Mouse (Mus musculus): Measurements from ENCODE around the gene Hist1h1t. TPM values are rescaled to one million over a fixed set of nuclear protein-coding genes. Genes with fewer than 3 reads are reported as not detected.

Hist1h1t gene
- polyA plus RNA-seq, 1 experiment from 2014 or later = not detected

DNA sequence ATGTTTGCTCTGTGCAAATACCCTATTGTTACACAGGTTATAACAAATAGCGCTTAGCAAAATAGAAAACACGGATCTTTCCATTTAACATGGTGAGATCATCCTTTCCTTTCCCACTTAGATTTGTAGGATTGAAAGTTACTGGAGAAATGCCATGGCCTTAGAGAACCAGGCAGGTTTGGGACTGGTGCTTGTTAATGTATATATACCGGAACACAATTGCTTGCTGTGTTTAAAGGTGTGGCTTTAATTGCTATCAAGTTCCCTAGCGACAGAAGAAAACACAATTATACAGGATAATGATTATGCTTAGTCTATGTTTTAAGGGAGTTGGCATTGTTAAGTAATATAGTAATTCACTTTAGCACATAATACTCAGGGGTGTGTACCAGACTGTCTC is 8.4 kb upstream of the Hist1h1t start:
- no peak overlapping the region for H3K27ac ChIP-seq (ENCODE audit: poor library complexity, severe bottlenecking)
- 81% methylated on average over 4 of the region's 4 CpGs for WGBS
- H3K9me3 ChIP-seq (replicated peaks) = no peaks in the 10 kb centered on the region
- H3K36me3 ChIP-seq = no peaks in the 10 kb centered on the region
- no peak overlapping the region for H3K4me3 ChIP-seq
- no peak for ATAC-seq (ENCODE audit: insufficient number of reproducible peaks, low FRiP score)
- no peak overlapping the region for H3K4me2 ChIP-seq
- H3K27me3 ChIP-seq (replicated peaks) = no peaks in the 10 kb centered on the region
- H3K4me1 ChIP-seq (replicated peaks) = peaks cover 15% of the 10 kb centered on the region
- H3K9ac ChIP-seq = no peak overlapping the region

DNA sequence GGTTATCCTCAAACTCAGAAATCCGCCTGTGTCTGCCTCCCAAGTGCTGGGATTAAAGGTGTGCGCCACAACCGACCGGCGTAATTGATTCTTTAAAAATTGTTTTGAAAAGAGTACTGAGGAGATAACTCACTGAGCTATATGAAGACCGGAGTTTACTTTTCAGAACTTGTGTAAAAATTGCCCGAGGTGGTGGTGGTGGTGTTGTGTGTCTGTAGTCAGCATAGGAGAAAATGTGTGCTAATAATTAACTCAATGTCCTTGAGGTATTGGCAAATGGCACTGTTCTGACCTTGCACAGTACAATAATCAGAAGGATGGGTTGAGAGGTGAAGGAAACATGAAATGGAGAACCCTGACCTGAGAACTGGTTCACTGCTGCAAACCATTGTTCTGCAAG is 7.7 kb upstream of the Hist1h1t start:
- Histone ChIP-seq H3K27me3 (replicated peaks) (no peaks in the 10 kb centered on the region), H3K9ac (no peak overlapping the region), H3K4me2 (no peak overlapping the region), H3K4me3 (no peak overlapping the region), H3K4me1 (replicated peaks) (peaks cover 9% of the 10 kb centered on the region), H3K27ac (ENCODE audit: poor library complexity, severe bottlenecking) (no peak overlapping the region), H3K36me3 (no peaks in the 10 kb centered on the region), H3K9me3 (replicated peaks) (no peaks in the 10 kb centered on the region)
- no peak for ATAC-seq (ENCODE audit: insufficient number of reproducible peaks, low FRiP score)
- 89% methylated on average over 7 of the region's 7 CpGs for WGBS

- no peaks in the 10 kb centered on the region for H3K27me3 ChIP-seq (replicated peaks)
- no peak overlapping the region for H3K4me3 ChIP-seq
- 93% methylated on average over 2 of the region's 2 CpGs for WGBS
- ATAC-seq (ENCODE audit: insufficient number of reproducible peaks, low FRiP score) = no peak
- no peaks in the 10 kb centered on the region for H3K9me3 ChIP-seq (replicated peaks)
- no peak overlapping the region for H3K27ac ChIP-seq (ENCODE audit: poor library complexity, severe bottlenecking)
- H3K4me1 ChIP-seq (replicated peaks) = peaks cover 8% of the 10 kb centered on the region; the same call in 1 of the 2 replicates
- H3K36me3 ChIP-seq = no peaks in the 10 kb centered on the region
- H3K4me2 ChIP-seq = no peak overlapping the region
- no peak overlapping the region for H3K9ac ChIP-seq
These were observed 6.7 kb upstream of the Hist1h1t start for GRCm38 (mm10) chr13:23688956-23689355.

GRCm38 (mm10) chr13:23689459-23689858 is 6.2 kb upstream of the Hist1h1t start:
- peaks cover 8% of the 10 kb centered on the region; the same call in 1 of the 2 replicates for H3K4me1 ChIP-seq (replicated peaks)
- no peaks in the 10 kb centered on the region for H3K36me3 ChIP-seq
- H3K4me2 ChIP-seq = no peak overlapping the region
- ATAC-seq (ENCODE audit: insufficient number of reproducible peaks, low FRiP score) = no peak
- no peaks in the 10 kb centered on the region for H3K27me3 ChIP-seq (replicated peaks)
- no peak overlapping the region for H3K4me3 ChIP-seq
- no peak overlapping the region for H3K27ac ChIP-seq (ENCODE audit: poor library complexity, severe bottlenecking)
- no peaks in the 10 kb centered on the region for H3K9me3 ChIP-seq (replicated peaks)
- H3K9ac ChIP-seq = no peak overlapping the region
- 40% methylated on average over 2 of the region's 2 CpGs for WGBS

GRCm38 (mm10) chr13:23693856-23694440 is 1.7 kb upstream of the Hist1h1t start:
- ATAC-seq (ENCODE audit: insufficient number of reproducible peaks, low FRiP score) = no peak
- Histone ChIP-seq H3K4me3 (no peak overlapping the region), H3K4me2 (no peak overlapping the region), H3K27ac (ENCODE audit: poor library complexity, severe bottlenecking) (no peak overlapping the region), H3K9me3 (replicated peaks) (no peaks in the 10 kb centered on the region), H3K36me3 (no peaks in the 10 kb centered on the region), H3K4me1 (replicated peaks) (peaks cover 13% of the 10 kb centered on the region), H3K9ac (no peak overlapping the region), H3K27me3 (replicated peaks) (no peaks in the 10 kb centered on the region)
- 80% methylated on average over 6 of the region's 6 CpGs for WGBS

DNA sequence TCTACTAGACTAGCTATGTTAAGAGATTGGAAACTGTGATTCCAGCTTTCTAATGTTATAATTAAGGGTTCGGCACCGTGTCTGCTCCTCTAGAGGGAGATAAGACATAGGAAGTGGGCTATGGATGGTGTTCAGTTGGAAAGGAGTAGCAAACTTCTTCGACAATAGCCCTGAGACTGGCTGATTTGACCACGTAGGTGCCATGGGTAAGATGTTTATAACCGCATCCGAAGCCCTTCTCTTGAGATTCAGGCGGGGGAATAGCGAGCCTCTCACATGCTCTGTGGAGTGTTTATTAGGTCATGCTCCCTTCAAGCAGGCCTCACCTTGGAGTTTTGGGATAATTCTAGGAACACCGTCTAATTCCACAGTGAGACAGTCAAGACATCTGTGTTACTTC is 658 bp upstream of the Hist1h1t start:
- H3K9ac ChIP-seq = no peak overlapping the region
- 89% methylated on average over 9 of the region's 9 CpGs for WGBS

GRCm38 (mm10) chr13:23696061-23696474 is 454 bp downstream of the Hist1h1t start:
- Histone ChIP-seq H3K4me3 (no peak overlapping the region), H3K4me2 (peak overlapping the region; percentile 38), H3K9ac (no peak overlapping the region), H3K27ac (ENCODE audit: poor library complexity, severe bottlenecking) (no peak overlapping the region), H3K9me3 (replicated peaks) (no peaks in the 10 kb centered on the region), H3K4me1 (replicated peaks) (peaks cover 13% of the 10 kb centered on the region), H3K27me3 (replicated peaks) (no peaks in the 10 kb centered on the region), H3K36me3 (no peaks in the 10 kb centered on the region)
- WGBS = 51% methylated on average over 15 of the region's 15 CpGs
- ATAC-seq (ENCODE audit: insufficient number of reproducible peaks, low FRiP score) = no peak

More for the DNA sequence above, 658 bp upstream of the Hist1h1t start:
- Histone ChIP-seq H3K9me3 (replicated peaks) (no peaks in the 10 kb centered on the region), H3K27me3 (replicated peaks) (no peaks in the 10 kb centered on the region), H3K36me3 (no peaks in the 10 kb centered on the region), H3K27ac (ENCODE audit: poor library complexity, severe bottlenecking) (no peak overlapping the region), H3K4me1 (replicated peaks) (peaks cover 15% of the 10 kb centered on the region), H3K4me2 (no peak overlapping the region), H3K4me3 (no peak overlapping the region)
- ATAC-seq (ENCODE audit: insufficient number of reproducible peaks, low FRiP score) = no peak

- ATAC-seq (ENCODE audit: insufficient number of reproducible peaks, low FRiP score) = peak; percentile 22; the same call in 1 of the 2 replicates
- peak overlapping the region; percentile 85 for H3K4me2 ChIP-seq
- H3K9ac ChIP-seq = peak overlapping the region; percentile 81
- peaks cover 13% of the 10 kb centered on the region for H3K4me1 ChIP-seq (replicated peaks)
- peak overlapping the region; percentile 87 for H3K27ac ChIP-seq (ENCODE audit: poor library complexity, severe bottlenecking)
- H3K27me3 ChIP-seq (replicated peaks) = no peaks in the 10 kb centered on the region
- no peaks in the 10 kb centered on the region for H3K36me3 ChIP-seq
- WGBS = under 1% methylated on average over 30 of the region's 32 CpGs
- H3K4me3 ChIP-seq = peak overlapping the region; percentile 52
- no peaks in the 10 kb centered on the region for H3K9me3 ChIP-seq (replicated peaks)
These were observed 2.1 kb downstream of the Hist1h1t start for GRCm38 (mm10) chr13:23697491-23698299.

- under 1% methylated on average over 22 of the region's 22 CpGs for WGBS
- no peaks in the 10 kb centered on the region for H3K9me3 ChIP-seq (replicated peaks)
- H3K27me3 ChIP-seq (replicated peaks) = 0 out of 2 replicates have a peak, but pooled peaks cover 2% of the 10 kb centered on the region
- peak within 1 kb of the TSS; percentile 85 for H3K4me2 ChIP-seq
- peak within 1 kb of the TSS; percentile 81 for H3K9ac ChIP-seq
- ATAC-seq (ENCODE audit: insufficient number of reproducible peaks, low FRiP score) = peak; percentile 93
- H3K27ac ChIP-seq (ENCODE audit: poor library complexity, severe bottlenecking) = peak within 1 kb of the TSS; percentile 87
- peak within 1 kb of the TSS; percentile 52 for H3K4me3 ChIP-seq
- H3K4me1 ChIP-seq (replicated peaks) = peaks cover 13% of the 10 kb centered on the region
- H3K36me3 ChIP-seq = no peaks in the 10 kb centered on the region
These were observed 2.7 kb downstream of the Hist1h1t start, which contains the start of gene Hist1h4c for GRCm38 (mm10) chr13:23698300-23698693. Hist1h4c (minus strand) TSS chr13:23698454.

DNA sequence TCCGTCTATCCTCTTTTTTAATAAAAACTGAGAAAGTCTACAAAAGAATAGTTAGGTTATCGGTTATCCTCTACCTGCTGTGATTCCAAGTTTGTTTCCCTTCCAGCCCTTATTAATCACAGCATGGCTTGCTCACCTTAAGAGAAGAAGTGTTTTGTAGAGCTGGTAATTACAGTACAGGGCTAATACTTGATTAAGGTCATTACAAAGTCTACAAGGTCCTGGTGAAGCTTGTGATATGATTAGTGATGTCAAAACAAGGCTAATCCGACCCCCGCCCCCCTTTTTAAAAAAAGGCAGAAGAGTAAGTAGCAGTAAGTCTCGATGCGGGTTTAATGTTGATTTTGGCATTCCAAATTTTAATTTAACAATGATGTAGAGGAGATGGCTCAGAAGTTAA is 3.4 kb downstream of the Hist1h1t start:
- Histone ChIP-seq H3K4me3 (no peak overlapping the region), H3K4me1 (replicated peaks) (peaks cover 13% of the 10 kb centered on the region), H3K9ac (no peak overlapping the region), H3K27ac (ENCODE audit: poor library complexity, severe bottlenecking) (peak overlapping the region; percentile 38; the same call in 1 of the 2 replicates), H3K9me3 (replicated peaks) (no peaks in the 10 kb centered on the region), H3K27me3 (replicated peaks) (0 out of 2 replicates have a peak, but pooled peaks cover 3% of the 10 kb centered on the region), H3K36me3 (no peaks in the 10 kb centered on the region), H3K4me2 (no peak overlapping the region)
- WGBS = 68% methylated on average over 6 of the region's 6 CpGs
- no peak for ATAC-seq (ENCODE audit: insufficient number of reproducible peaks, low FRiP score)

GRCm38 (mm10) chr13:23699767-23700166 is 4.2 kb downstream of the Hist1h1t start:
- ATAC-seq (ENCODE audit: insufficient number of reproducible peaks, low FRiP score) = no peak

More at GRCm38 (mm10) chr13:23699767-23700166, 4.2 kb downstream of the Hist1h1t start:
- peaks cover 13% of the 10 kb centered on the region for H3K4me1 ChIP-seq (replicated peaks)
- 60% methylated on average over 3 of the region's 3 CpGs for WGBS
- H3K9ac ChIP-seq = no peak overlapping the region
- no peaks in the 10 kb centered on the region for H3K36me3 ChIP-seq
- no peaks in the 10 kb centered on the region for H3K9me3 ChIP-seq (replicated peaks)
- no peak overlapping the region for H3K4me2 ChIP-seq
- no peak overlapping the region for H3K27ac ChIP-seq (ENCODE audit: poor library complexity, severe bottlenecking)
- no peak overlapping the region for H3K4me3 ChIP-seq
- H3K27me3 ChIP-seq (replicated peaks) = 0 out of 2 replicates have a peak, but pooled peaks cover 3% of the 10 kb centered on the region
